Mouse (Mus musculus): ENCODE measurements around the gene Rnd1. TPM values are rescaled to one million over a fixed set of nuclear protein-coding genes. Genes with fewer than 3 reads are reported as not detected.

Gene Rnd1
- polyA plus RNA-seq, 1 experiment, result 14.4 TPM

DNA sequence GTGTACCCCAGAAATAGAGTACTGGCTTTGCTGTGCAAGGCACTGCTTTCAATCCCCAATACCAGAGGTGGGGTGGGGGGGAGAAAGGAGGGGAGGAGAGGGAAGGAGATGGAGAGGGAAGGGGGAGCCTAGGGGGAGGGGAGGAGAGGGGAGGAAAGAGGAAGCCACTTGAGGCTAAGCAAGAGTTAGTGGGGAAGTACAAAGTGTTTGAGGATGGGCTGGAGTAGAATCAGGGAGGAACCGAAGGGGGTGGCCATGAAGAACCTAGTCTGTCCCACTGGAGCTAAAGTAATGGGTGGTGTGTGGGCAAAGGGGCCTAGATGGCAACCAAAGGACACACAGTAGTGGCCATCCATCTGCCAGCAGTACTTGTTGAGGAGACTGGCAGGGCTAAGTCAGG lies 6.5 kb upstream of the Rnd1 start:
- H3K4me3 ChIP-seq, result no peak overlapping the region
- TF ChIP-seq TCF3 (IDR thresholded peaks at IDR 0.05; ENCODE audit: insufficient read length, low read depth) (no peak), POLR2AphosphoS2 (IDR thresholded peaks at IDR 0.05; ENCODE audit: insufficient read length, low read depth) (no peak), SRF (IDR thresholded peaks at IDR 0.05; ENCODE audit: control insufficient read depth, insufficient read length, low read depth) (no peak), REST (IDR thresholded peaks at IDR 0.05; ENCODE audit: insufficient read depth, insufficient read length) (no peak), TCF12 (IDR thresholded peaks at IDR 0.05; ENCODE audit: insufficient read depth, poor library complexity, severe bottlenecking) (no peak), E2F4 (IDR thresholded peaks at IDR 0.05; ENCODE audit: insufficient read depth) (no peak), USF1 (IDR thresholded peaks at IDR 0.05; ENCODE audit: low read depth) (no peak), CEBPB (IDR thresholded peaks at IDR 0.05; ENCODE audit: insufficient read depth, poor library complexity, severe bottlenecking) (no peak), POLR2A (IDR thresholded peaks at IDR 0.05; ENCODE audit: insufficient read length, low read depth) (no peak), MAX (IDR thresholded peaks at IDR 0.05; ENCODE audit: low read depth) (no peak), MYOG (IDR thresholded peaks at IDR 0.05; ENCODE audit: control insufficient read depth in 1 of 3, insufficient read depth in 1 of 3, insufficient read length in 2 of 3, low read depth in 2 of 3) (no peak), MYOD1 (IDR thresholded peaks at IDR 0.05; ENCODE audit: control insufficient read depth in 1 of 3, insufficient read length in 2 of 3, low read depth in 2 of 3) (no peak)
- no peaks in the 10 kb centered on the region for H3K27me3 ChIP-seq (ENCODE audit: control insufficient read depth, insufficient read depth, insufficient read length)
- no peaks in the 10 kb centered on the region for H3K79me2 ChIP-seq (ENCODE audit: control insufficient read depth, insufficient read depth)
- H3K4me2 ChIP-seq (ENCODE audit: low read depth), result no peak overlapping the region
- H3K36me3 ChIP-seq (ENCODE audit: control insufficient read depth, insufficient read depth), result no peaks in the 10 kb centered on the region
- no peak overlapping the region for H3ac ChIP-seq (ENCODE audit: control insufficient read depth, insufficient read length)

DNA sequence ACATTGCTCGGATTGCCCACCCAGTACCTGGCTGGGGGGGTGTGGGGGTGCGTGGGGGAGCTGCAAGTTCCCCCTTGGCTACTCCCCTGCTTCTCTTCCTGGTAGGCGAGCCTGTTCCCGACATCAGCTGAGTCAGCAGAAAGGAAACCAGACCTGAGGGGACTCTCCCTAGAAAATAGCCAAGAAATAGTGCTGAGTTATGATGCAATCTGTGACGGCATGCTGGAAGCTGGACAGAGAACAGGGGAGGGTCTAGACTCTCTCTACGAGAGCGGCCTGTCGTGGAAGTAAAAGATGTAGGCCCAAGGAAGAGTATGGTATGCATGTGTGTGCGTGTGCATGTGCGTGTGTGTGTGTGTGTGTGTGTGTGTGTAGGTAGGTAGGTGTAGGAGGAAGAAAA lies 5.9 kb upstream of the Rnd1 start:
- Histone ChIP-seq H3K4me3 (no peak overlapping the region), H3ac (ENCODE audit: control insufficient read depth, insufficient read length) (no peak overlapping the region), H3K27me3 (ENCODE audit: control insufficient read depth, insufficient read depth, insufficient read length) (no peaks in the 10 kb centered on the region), H3K4me2 (ENCODE audit: low read depth) (no peak overlapping the region), H3K36me3 (ENCODE audit: control insufficient read depth, insufficient read depth) (no peaks in the 10 kb centered on the region), H3K79me2 (ENCODE audit: control insufficient read depth, insufficient read depth) (no peaks in the 10 kb centered on the region)
- no peak for TF ChIP-seq TCF12 (IDR thresholded peaks at IDR 0.05; ENCODE audit: insufficient read depth, poor library complexity, severe bottlenecking)
- TF ChIP-seq CEBPB (IDR thresholded peaks at IDR 0.05; ENCODE audit: insufficient read depth, poor library complexity, severe bottlenecking), result 0 out of 2 replicates have a peak, but pooled peaks have one; percentile 29

DNA sequence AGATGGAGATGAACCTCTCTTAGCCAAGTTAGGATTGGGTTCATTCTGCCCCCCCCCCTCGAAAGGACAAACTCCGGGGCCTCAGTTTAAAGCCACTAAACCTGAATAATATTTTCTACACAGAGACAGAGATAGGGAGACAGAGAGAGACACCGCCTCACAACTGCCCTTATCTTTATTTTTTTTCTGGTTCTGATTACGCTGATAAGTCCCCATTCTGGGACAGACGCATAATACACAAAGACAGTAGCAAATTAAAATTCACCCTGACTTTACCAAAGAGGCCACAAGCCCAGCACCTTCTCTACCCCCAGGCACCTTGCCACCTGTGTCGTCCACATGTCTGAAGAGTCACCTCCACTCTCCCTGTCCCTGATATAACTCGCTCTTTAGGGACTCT lies 4.4 kb upstream of the Rnd1 start:
- no peaks in the 10 kb centered on the region for H3K79me2 ChIP-seq (ENCODE audit: control insufficient read depth, insufficient read depth)

DNA sequence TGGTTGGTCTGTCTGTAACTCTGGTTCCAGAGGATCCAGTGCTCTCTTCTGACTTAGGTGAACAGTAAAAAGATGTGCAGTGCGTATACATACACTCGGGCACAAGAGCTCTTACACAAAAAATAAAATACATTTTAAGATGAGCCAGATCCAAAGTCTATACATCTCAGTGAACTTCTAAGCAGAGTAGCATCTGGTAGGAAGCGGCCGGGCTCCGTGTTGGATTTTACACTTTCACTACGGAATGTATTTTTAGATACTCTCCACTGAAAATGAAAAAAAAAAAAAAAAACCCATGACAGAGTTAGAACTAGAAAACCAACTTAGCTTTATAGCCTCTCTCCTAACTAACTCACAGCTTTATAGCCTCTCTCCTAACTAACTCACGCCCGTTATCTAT lies 3.4 kb upstream of the Rnd1 start:
- no peaks in the 10 kb centered on the region for H3K27me3 ChIP-seq (ENCODE audit: control insufficient read depth, insufficient read depth, insufficient read length)
- no peaks in the 10 kb centered on the region for H3K79me2 ChIP-seq (ENCODE audit: control insufficient read depth, insufficient read depth)
- H3K4me3 ChIP-seq, result no peak overlapping the region
- TF ChIP-seq E2F4 (IDR thresholded peaks at IDR 0.05; ENCODE audit: insufficient read depth) (no peak), MYOD1 (IDR thresholded peaks at IDR 0.05; ENCODE audit: control insufficient read depth in 1 of 3, insufficient read length in 2 of 3, low read depth in 2 of 3) (no peak), SRF (IDR thresholded peaks at IDR 0.05; ENCODE audit: control insufficient read depth, insufficient read length, low read depth) (no peak), REST (IDR thresholded peaks at IDR 0.05; ENCODE audit: insufficient read depth, insufficient read length) (no peak), TCF3 (IDR thresholded peaks at IDR 0.05; ENCODE audit: insufficient read length, low read depth) (no peak), POLR2AphosphoS2 (IDR thresholded peaks at IDR 0.05; ENCODE audit: insufficient read length, low read depth) (no peak), CEBPB (IDR thresholded peaks at IDR 0.05; ENCODE audit: insufficient read depth, poor library complexity, severe bottlenecking) (no peak), MAX (IDR thresholded peaks at IDR 0.05; ENCODE audit: low read depth) (no peak), TCF12 (IDR thresholded peaks at IDR 0.05; ENCODE audit: insufficient read depth, poor library complexity, severe bottlenecking) (no peak), USF1 (IDR thresholded peaks at IDR 0.05; ENCODE audit: low read depth) (no peak), MYOG (IDR thresholded peaks at IDR 0.05; ENCODE audit: control insufficient read depth in 1 of 3, insufficient read depth in 1 of 3, insufficient read length in 2 of 3, low read depth in 2 of 3) (no peak), POLR2A (IDR thresholded peaks at IDR 0.05; ENCODE audit: insufficient read length, low read depth) (no peak)
- no peak overlapping the region for H3ac ChIP-seq (ENCODE audit: control insufficient read depth, insufficient read length)
- no peak overlapping the region for H3K4me2 ChIP-seq (ENCODE audit: low read depth)
- H3K36me3 ChIP-seq (ENCODE audit: control insufficient read depth, insufficient read depth), result no peaks in the 10 kb centered on the region

More for the DNA sequence above, 4.4 kb upstream of the Rnd1 start:
- Histone ChIP-seq H3K36me3 (ENCODE audit: control insufficient read depth, insufficient read depth) (no peaks in the 10 kb centered on the region), H3K27me3 (ENCODE audit: control insufficient read depth, insufficient read depth, insufficient read length) (no peaks in the 10 kb centered on the region), H3K4me2 (ENCODE audit: low read depth) (no peak overlapping the region), H3K4me3 (no peak overlapping the region), H3ac (ENCODE audit: control insufficient read depth, insufficient read length) (no peak overlapping the region)
- TF ChIP-seq REST (IDR thresholded peaks at IDR 0.05; ENCODE audit: insufficient read depth, insufficient read length) (no peak), USF1 (IDR thresholded peaks at IDR 0.05; ENCODE audit: low read depth) (no peak), MYOD1 (IDR thresholded peaks at IDR 0.05; ENCODE audit: control insufficient read depth in 1 of 3, insufficient read length in 2 of 3, low read depth in 2 of 3) (no peak), SRF (IDR thresholded peaks at IDR 0.05; ENCODE audit: control insufficient read depth, insufficient read length, low read depth) (no peak), POLR2AphosphoS2 (IDR thresholded peaks at IDR 0.05; ENCODE audit: insufficient read length, low read depth) (no peak), POLR2A (IDR thresholded peaks at IDR 0.05; ENCODE audit: insufficient read length, low read depth) (no peak), MAX (IDR thresholded peaks at IDR 0.05; ENCODE audit: low read depth) (no peak), CEBPB (IDR thresholded peaks at IDR 0.05; ENCODE audit: insufficient read depth, poor library complexity, severe bottlenecking) (no peak), E2F4 (IDR thresholded peaks at IDR 0.05; ENCODE audit: insufficient read depth) (no peak), MYOG (IDR thresholded peaks at IDR 0.05; ENCODE audit: control insufficient read depth in 1 of 3, insufficient read depth in 1 of 3, insufficient read length in 2 of 3, low read depth in 2 of 3) (no peak), TCF12 (IDR thresholded peaks at IDR 0.05; ENCODE audit: insufficient read depth, poor library complexity, severe bottlenecking) (no peak), TCF3 (IDR thresholded peaks at IDR 0.05; ENCODE audit: insufficient read length, low read depth) (no peak)

DNA sequence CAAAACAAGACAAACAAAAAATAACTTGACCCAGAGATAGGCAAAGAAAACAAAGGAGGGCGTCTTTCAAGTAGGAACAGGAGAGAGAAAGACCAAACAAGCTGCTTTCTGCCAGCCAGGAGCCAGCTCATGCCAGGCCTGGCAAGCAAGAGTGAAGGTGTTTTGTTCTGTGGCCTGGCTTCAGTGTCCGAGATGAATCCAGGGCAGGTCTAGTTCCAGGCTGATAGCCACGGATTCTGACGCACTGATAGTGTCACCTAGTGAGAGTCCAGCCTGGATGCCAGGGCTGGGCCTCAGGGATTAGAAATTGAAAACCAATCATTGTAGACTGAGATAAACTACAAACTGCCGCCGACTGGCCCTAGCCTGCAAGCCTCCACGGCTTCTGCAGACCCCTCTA lies 716 bp upstream of the Rnd1 start:
- no peaks in the 10 kb centered on the region for H3K36me3 ChIP-seq (ENCODE audit: control insufficient read depth, insufficient read depth)
- TF ChIP-seq POLR2A (IDR thresholded peaks at IDR 0.05; ENCODE audit: insufficient read length, low read depth) (no peak), SRF (IDR thresholded peaks at IDR 0.05; ENCODE audit: control insufficient read depth, insufficient read length, low read depth) (no peak), POLR2AphosphoS2 (IDR thresholded peaks at IDR 0.05; ENCODE audit: insufficient read length, low read depth) (no peak), CEBPB (IDR thresholded peaks at IDR 0.05; ENCODE audit: insufficient read depth, poor library complexity, severe bottlenecking) (no peak), REST (IDR thresholded peaks at IDR 0.05; ENCODE audit: insufficient read depth, insufficient read length) (no peak), TCF12 (IDR thresholded peaks at IDR 0.05; ENCODE audit: insufficient read depth, poor library complexity, severe bottlenecking) (no peak), E2F4 (IDR thresholded peaks at IDR 0.05; ENCODE audit: insufficient read depth) (no peak), TCF3 (IDR thresholded peaks at IDR 0.05; ENCODE audit: insufficient read length, low read depth) (no peak), MYOG (IDR thresholded peaks at IDR 0.05; ENCODE audit: control insufficient read depth in 1 of 3, insufficient read depth in 1 of 3, insufficient read length in 2 of 3, low read depth in 2 of 3) (no peak), MAX (IDR thresholded peaks at IDR 0.05; ENCODE audit: low read depth) (no peak), USF1 (IDR thresholded peaks at IDR 0.05; ENCODE audit: low read depth) (no peak), MYOD1 (IDR thresholded peaks at IDR 0.05; ENCODE audit: control insufficient read depth in 1 of 3, insufficient read length in 2 of 3, low read depth in 2 of 3) (no peak)
- no peaks in the 10 kb centered on the region for H3K79me2 ChIP-seq (ENCODE audit: control insufficient read depth, insufficient read depth)
- H3K4me3 ChIP-seq, result peak overlapping the region; percentile 51
- no peaks in the 10 kb centered on the region for H3K27me3 ChIP-seq (ENCODE audit: control insufficient read depth, insufficient read depth, insufficient read length)
- peak overlapping the region; percentile 97 for H3K4me2 ChIP-seq (ENCODE audit: low read depth)
- no peak overlapping the region for H3ac ChIP-seq (ENCODE audit: control insufficient read depth, insufficient read length)

Measured in myocyte (in vitro differentiated cells).